8 mouse cellular contexts compared by ENCODE assay signal in the genomic region with DNA sequence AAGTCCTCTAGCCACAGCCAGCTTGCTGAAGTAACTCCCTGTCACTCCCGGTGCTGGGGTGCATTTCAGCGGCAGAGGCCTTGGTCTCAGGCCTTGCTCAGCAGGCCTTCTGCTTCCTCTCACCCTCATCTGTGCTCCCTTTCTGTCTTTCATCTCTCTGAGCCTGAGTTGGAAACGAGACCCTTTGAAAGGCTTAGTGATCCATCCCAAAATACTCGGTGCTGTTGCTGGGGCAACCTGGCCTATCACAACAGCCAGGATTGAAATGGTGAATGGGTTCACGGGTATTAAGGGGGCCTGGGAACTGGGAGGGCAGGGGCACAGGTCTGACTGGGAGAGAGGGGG. TPM values are rescaled to one million over a fixed set of nuclear protein-coding genes. Genes with fewer than 3 reads are reported as not detected.
A peak's percentile ranks its signal among the peaks of the same experiment; 100 is the strongest.
DNase-seq lines count a peak whose midpoint lies in the region; ATAC-seq and TF ChIP-seq lines count a peak whose summit lies in the region.

No protein-coding gene starts in this region.

- H3K36me3 ChIP-seq in kidney, postnatal 0 days (ENCODE audit: insufficient read depth, low read length): no peaks in the 10 kb centered on the region
- no peaks in the 10 kb centered on the region for H3K36me3 ChIP-seq in forebrain, embryonic 14.5 days (ENCODE audit: control insufficient read depth, insufficient read depth, low read length)
- H3K36me3 ChIP-seq in limb, embryonic 15.5 days: no peaks in the 10 kb centered on the region
- no peaks in the 10 kb centered on the region for H3K36me3 ChIP-seq in stomach, embryonic 14.5 days (ENCODE audit: control insufficient read depth, insufficient read depth, low read length)

- H3K4me3 ChIP-seq in kidney, postnatal 0 days (replicated peaks; ENCODE audit: low read depth, low read length): no peak overlapping the region
- H3K4me3 ChIP-seq in forebrain, embryonic 14.5 days (ENCODE audit: low read depth, low read length): no peak overlapping the region
- H3K4me3 ChIP-seq in limb, embryonic 15.5 days: no peak overlapping the region
- H3K4me3 ChIP-seq in stomach, embryonic 14.5 days (ENCODE audit: low read depth, low read length): no peak overlapping the region

- H3K9me3 ChIP-seq in kidney, postnatal 0 days (replicated peaks; ENCODE audit: low read length): no peaks in the 10 kb centered on the region
- no peaks in the 10 kb centered on the region for H3K9me3 ChIP-seq in forebrain, embryonic 14.5 days (replicated peaks; ENCODE audit: control insufficient read depth, low read length)
- no peaks in the 10 kb centered on the region for H3K9me3 ChIP-seq in limb, embryonic 15.5 days
- no peaks in the 10 kb centered on the region for H3K9me3 ChIP-seq in stomach, embryonic 14.5 days (ENCODE audit: control insufficient read depth, low read depth, low read length)

- DNase-seq in kidney, postnatal 0 days (ENCODE audit: low spot score): no peak
- no peak for DNase-seq in kidney, postnatal 36 days
- peak; percentile 80 for DNase-seq in forebrain, embryonic 14.5 days (ENCODE audit: low spot score)
- DNase-seq in testis, postnatal 14 days (ENCODE audit: low spot score): no peak
- DNase-seq in B cell, adult 2 months: no peak
- DNase-seq in lung, postnatal 14 days: no peak

- 23% methylated on average over 5 of the region's 5 CpGs for WGBS in kidney, postnatal 0 days
- under 1% methylated on average over 5 of the region's 5 CpGs for WGBS in forebrain, embryonic 14.5 days
- WGBS in limb, embryonic 15.5 days: 24% methylated on average over 5 of the region's 5 CpGs
- 20% methylated on average over 5 of the region's 5 CpGs for WGBS in stomach, embryonic 14.5 days

- H3K4me1 ChIP-seq in kidney, postnatal 0 days (replicated peaks; ENCODE audit: insufficient read depth, low read length): peaks cover 20% of the 10 kb centered on the region
- H3K4me1 ChIP-seq in forebrain, embryonic 14.5 days (ENCODE audit: control insufficient read depth, insufficient read depth, low read length): peaks cover 30% of the 10 kb centered on the region
- peaks cover 24% of the 10 kb centered on the region for H3K4me1 ChIP-seq in limb, embryonic 15.5 days
- 0 out of 2 replicates have a peak, but pooled peaks cover 5% of the 10 kb centered on the region for H3K4me1 ChIP-seq in stomach, embryonic 14.5 days (ENCODE audit: control insufficient read depth, insufficient read depth, low read length)

- H3K27ac ChIP-seq in kidney, postnatal 0 days: peak overlapping the region; percentile 66
- H3K27ac ChIP-seq in forebrain, embryonic 14.5 days (ENCODE audit: low read depth, low read length): peak overlapping the region; percentile 95
- peak overlapping the region; percentile 44; the same call in 1 of the 2 replicates for H3K27ac ChIP-seq in limb, embryonic 15.5 days
- H3K27ac ChIP-seq in stomach, embryonic 14.5 days (ENCODE audit: low read length): peak overlapping the region; percentile 33; the same call in 1 of the 2 replicates

- no peaks in the 10 kb centered on the region for H3K27me3 ChIP-seq in kidney, postnatal 0 days (ENCODE audit: insufficient read depth, low read length)
- no peaks in the 10 kb centered on the region for H3K27me3 ChIP-seq in forebrain, embryonic 14.5 days (replicated peaks; ENCODE audit: control insufficient read depth, insufficient read depth, low read length)
- H3K27me3 ChIP-seq in limb, embryonic 15.5 days: peaks cover 7% of the 10 kb centered on the region; the same call in 1 of the 2 replicates
- H3K27me3 ChIP-seq in stomach, embryonic 14.5 days (ENCODE audit: control insufficient read depth, insufficient read depth, low read length): no peaks in the 10 kb centered on the region

- no peak overlapping the region for H3K9ac ChIP-seq in kidney, postnatal 0 days (ENCODE audit: low read depth, low read length)
- H3K9ac ChIP-seq in forebrain, embryonic 14.5 days (ENCODE audit: low read length): peak overlapping the region; percentile 42; the same call in 1 of the 2 replicates
- no peak overlapping the region for H3K9ac ChIP-seq in limb, embryonic 15.5 days
- no peak overlapping the region for H3K9ac ChIP-seq in stomach, embryonic 14.5 days (replicated peaks; ENCODE audit: low read depth, low read length)

- TF ChIP-seq CTCF in kidney, postnatal 0 days (IDR thresholded peaks at IDR 0.05; ENCODE audit: low read depth): no peak

- H3K4me2 ChIP-seq in kidney, postnatal 0 days (ENCODE audit: low read length): no peak overlapping the region
- peak overlapping the region; percentile 19; the same call in 1 of the 2 replicates for H3K4me2 ChIP-seq in forebrain, embryonic 14.5 days (ENCODE audit: low read length)
- no peak overlapping the region for H3K4me2 ChIP-seq in limb, embryonic 15.5 days
- no peak overlapping the region for H3K4me2 ChIP-seq in stomach, embryonic 14.5 days (replicated peaks; ENCODE audit: low read depth, low read length)

- ATAC-seq in kidney, postnatal 0 days (replicated peaks; ENCODE audit: low FRiP score, low read depth): no peak
- ATAC-seq in forebrain, embryonic 14.5 days: peak; percentile 51
- ATAC-seq in limb, embryonic 15.5 days (ENCODE audit: insufficient number of reproducible peaks, low FRiP score, low TSS enrichment, low read depth): no peak
- ATAC-seq in stomach, embryonic 14.5 days (ENCODE audit: insufficient number of reproducible peaks, insufficient read depth, low FRiP score, low read depth): no peak

RNA-seq across cellular contexts. Expression of gene Trp53i11, which starts 41.1 kb away (rescaled TPM):
- 24.9 and 28.3 TPM in 2 replicates for polyA plus RNA-seq in kidney, postnatal 0 days (2015; fragmentation: Nextera tagmentation; extraction: Ambion mirVana)
- 95.8 and 113 TPM in 2 replicates for polyA plus RNA-seq in forebrain, embryonic 14.5 days (2014; fragmentation: Nextera tagmentation; extraction: Ambion mirVana)
- 26.5 and 31.0 TPM in 2 replicates for polyA plus RNA-seq in limb, embryonic 15.5 days (2015; fragmentation: Nextera tagmentation; extraction: Ambion mirVana)
- 54.6 and 56.6 TPM in 2 replicates for polyA plus RNA-seq in stomach, embryonic 14.5 days (2014; fragmentation: Nextera tagmentation; extraction: Ambion mirVana)

Comparison
In these comparisons a context has a peak if more than half of its experiments do, and no peak if none do; other contexts are left out.
1. H3K27ac ChIP-seq: peak in every context shown above with its lines; median percentile 95 in forebrain, embryonic 14.5 days; 66 in kidney, postnatal 0 days; 44 in limb, embryonic 15.5 days; 33 in stomach, embryonic 14.5 days.